Mouse (Mus musculus): ENCODE data around the gene Vegfa. TPM values are rescaled to one million over a fixed set of nuclear protein-coding genes. Genes with fewer than 3 reads are reported as not detected.

The Vegfa gene
- polyA plus RNA-seq, 1 experiment from 2014 or later = 3.4 TPM

GRCm38 (mm10) chr17:45979025-45979805, 53.0 kb downstream of the Vegfa start:
- no peaks in the 10 kb centered on the region for H3K9me3 ChIP-seq
- no peak overlapping the region for H3K4me3 ChIP-seq
- 79% methylated on average over 10 of the region's 10 CpGs for WGBS
- no peaks in the 10 kb centered on the region for H3K27me3 ChIP-seq
- no peaks in the 10 kb centered on the region for H3K36me3 ChIP-seq
- H3K4me2 ChIP-seq (replicated peaks) = no peak overlapping the region
- no peaks in the 10 kb centered on the region for H3K4me1 ChIP-seq
- H3K9ac ChIP-seq (replicated peaks) = no peak overlapping the region
- ATAC-seq (ENCODE audit: low FRiP score, low read depth) = no peak
- no peak overlapping the region for H3K27ac ChIP-seq (replicated peaks)

GRCm38 (mm10) chr17:45974461-45974860, 57.7 kb downstream of the Vegfa start:
- H3K4me1 ChIP-seq = no peaks in the 10 kb centered on the region
- WGBS = 76% methylated on average over 7 of the region's 7 CpGs
- no peak overlapping the region for H3K4me3 ChIP-seq
- H3K9ac ChIP-seq (replicated peaks) = no peak overlapping the region
- H3K27me3 ChIP-seq = no peaks in the 10 kb centered on the region
- no peak overlapping the region for H3K27ac ChIP-seq (replicated peaks)
- no peaks in the 10 kb centered on the region for H3K36me3 ChIP-seq
- no peak overlapping the region for H3K4me2 ChIP-seq (replicated peaks)
- H3K9me3 ChIP-seq = no peaks in the 10 kb centered on the region
- no peak for ATAC-seq (ENCODE audit: low FRiP score, low read depth)

DNA sequence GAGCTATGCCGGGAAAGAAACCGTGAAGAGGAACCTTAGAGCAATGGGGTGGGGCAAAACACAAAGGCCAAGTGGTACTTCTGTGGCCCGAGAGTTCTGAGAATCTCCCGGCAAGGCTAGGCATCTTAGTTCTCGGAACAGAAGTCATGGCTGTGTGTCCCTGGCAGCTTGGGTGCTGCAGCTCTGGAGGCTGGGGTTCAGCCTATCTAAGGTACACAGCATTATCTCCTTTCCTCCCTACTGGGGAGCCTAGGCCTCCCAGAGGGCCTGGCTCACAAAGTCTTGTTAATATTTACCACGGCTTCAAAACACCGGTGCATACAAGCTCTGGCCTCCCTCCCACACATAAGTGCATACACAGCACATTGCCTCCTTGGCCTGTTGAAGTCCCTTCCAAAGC, 59.0 kb downstream of the Vegfa start:
- Histone ChIP-seq H3K36me3 (no peaks in the 10 kb centered on the region), H3K27me3 (no peaks in the 10 kb centered on the region), H3K4me2 (replicated peaks) (no peak overlapping the region), H3K9me3 (no peaks in the 10 kb centered on the region), H3K9ac (replicated peaks) (no peak overlapping the region), H3K4me1 (no peaks in the 10 kb centered on the region), H3K4me3 (no peak overlapping the region), H3K27ac (replicated peaks) (no peak overlapping the region)
- WGBS = 91% methylated on average over 7 of the region's 7 CpGs
- no peak for ATAC-seq (ENCODE audit: low FRiP score, low read depth)

GRCm38 (mm10) chr17:45972405-45972804, 59.8 kb downstream of the Vegfa start:
- H3K9me3 ChIP-seq = no peaks in the 10 kb centered on the region
- no peak for ATAC-seq (ENCODE audit: low FRiP score, low read depth)
- H3K9ac ChIP-seq (replicated peaks) = no peak overlapping the region
- no peaks in the 10 kb centered on the region for H3K36me3 ChIP-seq
- H3K27me3 ChIP-seq = no peaks in the 10 kb centered on the region
- no peak overlapping the region for H3K4me2 ChIP-seq (replicated peaks)
- H3K27ac ChIP-seq (replicated peaks) = no peak overlapping the region
- 87% methylated on average over 7 of the region's 7 CpGs for WGBS
- H3K4me1 ChIP-seq = no peaks in the 10 kb centered on the region
- no peak overlapping the region for H3K4me3 ChIP-seq

DNA sequence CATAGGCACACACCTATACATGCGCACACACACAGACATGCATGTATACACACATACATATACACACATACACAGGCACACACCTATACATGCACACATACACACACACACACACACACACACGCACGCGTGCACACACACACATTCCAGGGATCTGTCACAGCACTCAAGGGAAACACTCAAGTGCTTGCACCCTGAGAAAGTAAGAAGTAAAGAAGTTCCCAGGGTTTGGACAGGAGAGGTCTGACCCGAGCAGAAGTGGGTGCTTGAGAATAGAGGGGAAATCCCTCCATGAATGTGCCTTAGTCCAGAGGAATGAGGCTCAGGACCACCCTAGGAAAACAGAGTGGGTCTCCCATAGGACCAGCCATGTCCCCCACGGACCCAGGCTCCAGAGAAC, 60.4 kb downstream of the Vegfa start:
- Histone ChIP-seq H3K36me3 (no peaks in the 10 kb centered on the region), H3K27me3 (no peaks in the 10 kb centered on the region), H3K4me1 (peaks cover 5% of the 10 kb centered on the region), H3K4me3 (no peak overlapping the region), H3K4me2 (replicated peaks) (no peak overlapping the region), H3K27ac (replicated peaks) (no peak overlapping the region), H3K9me3 (no peaks in the 10 kb centered on the region), H3K9ac (replicated peaks) (no peak overlapping the region)
- ATAC-seq (ENCODE audit: low FRiP score, low read depth) = no peak
- 86% methylated on average over 6 of the region's 6 CpGs for WGBS

DNA sequence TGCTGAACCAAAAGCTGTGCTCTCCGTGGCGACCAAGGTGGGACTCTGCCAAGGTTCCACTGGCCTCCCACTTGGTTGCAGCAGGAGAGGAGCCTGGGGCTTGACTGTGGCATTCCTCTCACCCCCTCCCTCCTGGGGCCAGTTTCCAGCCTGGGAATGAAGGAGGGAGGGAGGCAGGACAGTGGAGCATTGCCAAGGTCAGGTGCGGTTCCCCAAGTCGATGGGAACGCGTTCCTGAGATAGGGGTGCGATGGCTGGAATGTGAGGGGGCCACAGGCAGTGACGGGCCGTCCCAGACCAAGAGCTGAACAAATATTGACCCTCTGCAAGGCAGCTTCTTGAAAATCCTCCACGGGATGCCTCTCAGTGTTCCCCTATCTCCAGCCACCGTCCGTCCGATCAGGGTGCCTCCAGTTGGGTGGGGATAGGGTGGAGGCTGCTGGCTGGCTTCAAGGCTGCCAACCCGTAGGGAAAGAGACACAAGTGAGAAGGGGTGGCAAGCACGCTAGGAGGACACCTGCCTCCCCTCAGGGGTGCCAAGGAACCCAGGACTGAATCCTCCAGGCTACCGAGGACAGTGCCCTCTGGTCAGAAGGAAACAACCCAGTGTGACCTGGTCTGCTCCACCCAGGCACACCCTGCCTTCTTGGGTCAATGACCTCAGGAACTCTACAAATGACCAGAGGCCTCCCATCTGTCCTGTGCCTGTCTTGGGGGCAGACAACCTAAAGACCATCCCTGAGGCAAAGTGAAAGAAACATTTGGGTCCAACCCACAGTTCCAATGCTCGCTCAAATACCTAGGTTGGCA, 61.2 kb downstream of the Vegfa start:
- H3K27me3 ChIP-seq = no peaks in the 10 kb centered on the region
- H3K9ac ChIP-seq (replicated peaks) = no peak overlapping the region
- H3K4me1 ChIP-seq = peaks cover 8% of the 10 kb centered on the region
- no peaks in the 10 kb centered on the region for H3K9me3 ChIP-seq
- no peak for ATAC-seq (ENCODE audit: low FRiP score, low read depth)
- H3K27ac ChIP-seq (replicated peaks) = no peak overlapping the region
- WGBS = 79% methylated on average over 17 of the region's 17 CpGs
- H3K4me2 ChIP-seq (replicated peaks) = no peak overlapping the region
- H3K4me3 ChIP-seq = no peak overlapping the region
- no peaks in the 10 kb centered on the region for H3K36me3 ChIP-seq

DNA sequence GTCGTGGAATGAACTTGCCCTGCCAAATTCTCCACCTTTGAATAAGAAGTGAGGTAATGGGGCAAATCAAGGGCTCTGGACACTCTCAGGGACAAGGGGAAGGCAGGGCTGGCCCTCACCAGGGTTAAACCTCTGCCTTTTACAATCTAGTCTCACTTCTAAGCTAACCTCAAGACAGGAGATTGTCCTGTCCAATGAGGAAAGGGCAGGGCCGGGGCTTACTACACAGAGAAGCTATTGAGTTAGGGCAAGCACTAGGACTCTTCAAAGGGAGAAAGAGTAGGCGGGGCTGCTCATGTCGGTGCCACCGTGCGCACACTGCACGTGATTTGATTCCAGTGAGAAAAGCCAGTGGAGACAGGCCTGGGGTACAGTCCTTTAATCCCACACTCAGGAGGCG, 62.6 kb downstream of the Vegfa start:
- no peak for ATAC-seq (ENCODE audit: low FRiP score, low read depth)
- 58% methylated on average over 8 of the region's 8 CpGs for WGBS
- no peaks in the 10 kb centered on the region for H3K9me3 ChIP-seq
- no peak overlapping the region for H3K4me3 ChIP-seq
- peaks cover 8% of the 10 kb centered on the region for H3K4me1 ChIP-seq
- H3K27ac ChIP-seq (replicated peaks) = no peak overlapping the region
- no peak overlapping the region for H3K9ac ChIP-seq (replicated peaks)
- no peaks in the 10 kb centered on the region for H3K36me3 ChIP-seq
- H3K4me2 ChIP-seq (replicated peaks) = no peak overlapping the region
- H3K27me3 ChIP-seq = no peaks in the 10 kb centered on the region

DNA sequence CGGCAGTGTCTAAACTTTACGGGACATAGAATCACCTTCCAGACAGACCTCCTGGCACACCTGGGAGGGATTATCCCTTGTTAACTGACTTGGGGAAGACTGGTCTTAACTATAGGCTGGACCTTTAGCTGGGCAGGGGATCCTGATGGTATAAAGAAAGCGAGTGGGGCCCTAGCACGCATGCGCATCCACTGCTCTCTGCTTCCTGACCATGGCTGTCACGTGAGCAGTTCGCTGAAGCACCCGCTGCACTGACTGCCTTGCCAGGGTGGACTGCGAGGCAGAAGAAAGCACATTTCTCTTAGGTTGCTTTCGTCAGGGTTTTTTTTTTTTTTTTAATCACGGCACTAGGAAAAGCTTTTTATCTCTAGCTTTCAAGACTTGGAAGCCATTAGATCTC, 63.8 kb downstream of the Vegfa start:
- Histone ChIP-seq H3K9me3 (no peaks in the 10 kb centered on the region), H3K4me2 (replicated peaks) (no peak overlapping the region), H3K36me3 (no peaks in the 10 kb centered on the region), H3K27ac (replicated peaks) (no peak overlapping the region), H3K4me1 (peaks cover 8% of the 10 kb centered on the region), H3K4me3 (no peak overlapping the region), H3K9ac (replicated peaks) (no peak overlapping the region), H3K27me3 (no peaks in the 10 kb centered on the region)
- no peak for ATAC-seq (ENCODE audit: low FRiP score, low read depth)
- 90% methylated on average over 11 of the region's 11 CpGs for WGBS

Other genes starting within 250 kb of the Vegfa start
- gene Mrps18a, start 78.6 kb upstream of the Vegfa start, polyA plus RNA-seq (2016; fragmentation: Nextera tagmentation; extraction: Ambion mirVana) = 123 and 124 TPM in 2 replicates
- 15.3 and 17.0 TPM in 2 replicates for gene Rsph9, start 111.8 kb upstream of the Vegfa start, polyA plus RNA-seq (2016; fragmentation: Nextera tagmentation; extraction: Ambion mirVana)
- 29.3 and 30.4 TPM in 2 replicates for gene Mad2l1bp, start 121.2 kb upstream of the Vegfa start, polyA plus RNA-seq (2016; fragmentation: Nextera tagmentation; extraction: Ambion mirVana)
- 38.6 and 42.9 TPM in 2 replicates for gene Gtpbp2, start 128.7 kb upstream of the Vegfa start, polyA plus RNA-seq (2016; fragmentation: Nextera tagmentation; extraction: Ambion mirVana)
- gene Polh, start 170.3 kb upstream of the Vegfa start, polyA plus RNA-seq (2016; fragmentation: Nextera tagmentation; extraction: Ambion mirVana) = 12.4 and 13.2 TPM in 2 replicates
- gene Xpo5, start 170.4 kb upstream of the Vegfa start, polyA plus RNA-seq (2016; fragmentation: Nextera tagmentation; extraction: Ambion mirVana) = 63.1 and 63.2 TPM in 2 replicates
- 88.5 and 96.6 TPM in 2 replicates for gene Polr1c, start 215.7 kb upstream of the Vegfa start, polyA plus RNA-seq (2016; fragmentation: Nextera tagmentation; extraction: Ambion mirVana)
- gene Yipf3, start 215.7 kb upstream of the Vegfa start, polyA plus RNA-seq (2016; fragmentation: Nextera tagmentation; extraction: Ambion mirVana) = 65.8 and 70.3 TPM in 2 replicates
- 3.3 and 4.2 TPM in 2 replicates for gene Lrrc73, start 221.2 kb upstream of the Vegfa start, polyA plus RNA-seq (2016; fragmentation: Nextera tagmentation; extraction: Ambion mirVana)